Mouse (Mus musculus): ENCODE measurements around the gene Samd7.

- TF ChIP-seq POLR2A (IDR thresholded peaks at IDR 0.05; ENCODE audit: borderline replicate concordance, control insufficient read depth, low read depth, low read length): no peak
- TF ChIP-seq CTCF (IDR thresholded peaks at IDR 0.05; ENCODE audit: control insufficient read depth, insufficient read depth, low read length): no peak
Observed at GRCm38 (mm10) chr3:30771560-30771959, 25.5 kb downstream of the Samd7 start.
